Mouse (Mus musculus): ENCODE results near the gene D030056L22Rik.
A peak's percentile ranks its signal among the peaks of the same experiment; 100 is the strongest.
"Not testable (repeated sequence)": the region's sequence is repeated elsewhere in the genome, so short reads cannot be mapped to it uniquely, and the experiment has no call there.

Gene D030056L22Rik

DNA sequence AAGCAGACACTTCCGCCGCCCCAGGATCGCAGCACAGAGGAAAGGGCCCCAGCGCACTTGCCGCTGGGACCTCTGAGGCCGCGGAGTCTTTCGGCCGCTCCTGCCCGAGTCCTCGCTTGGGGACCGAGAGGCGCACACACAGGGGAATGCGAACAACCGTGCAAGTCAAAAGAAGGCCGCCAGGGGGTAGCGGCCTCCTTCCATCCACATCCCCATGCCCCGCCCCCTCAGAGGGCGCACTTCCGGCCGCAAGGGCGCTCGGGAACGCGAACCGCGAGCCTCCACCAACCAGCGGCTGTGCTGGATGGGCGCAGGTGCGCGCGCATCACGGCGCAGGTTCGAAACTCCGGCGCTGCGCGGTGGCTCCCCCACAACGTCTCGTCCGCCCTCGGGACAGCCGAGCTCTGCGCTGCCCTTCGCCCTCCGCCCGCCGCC lies at the start of gene D030056L22Rik:
Gene D030056L22Rik, plus strand, starts transcription at position 328 of the 435 bp plus-strand sequence.
- peak; percentile 97 for DNase-seq (ENCODE audit: low read depth, low spot score)

DNA sequence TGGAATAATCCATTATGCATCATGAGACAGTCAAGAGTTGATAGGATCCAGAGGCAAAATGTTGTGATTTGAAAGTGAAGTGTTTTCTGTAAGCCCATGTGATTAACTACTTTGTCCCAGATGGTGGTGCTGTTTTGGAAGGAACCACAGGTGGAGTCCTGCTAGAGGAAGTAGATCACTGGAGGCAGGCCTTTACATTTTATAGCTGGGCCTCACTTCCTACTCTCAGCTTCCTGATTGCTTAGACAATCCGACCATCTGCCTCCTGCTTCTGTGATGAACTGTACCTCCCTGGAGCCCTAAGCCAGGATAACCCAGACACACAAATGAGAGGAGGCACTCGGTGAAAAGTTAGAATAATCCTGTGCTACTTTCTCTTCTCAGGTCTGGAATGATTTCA lies 49.1 kb upstream of the D030056L22Rik start:
- peak; percentile 63 for DNase-seq (ENCODE audit: low read depth, low spot score)

DNA sequence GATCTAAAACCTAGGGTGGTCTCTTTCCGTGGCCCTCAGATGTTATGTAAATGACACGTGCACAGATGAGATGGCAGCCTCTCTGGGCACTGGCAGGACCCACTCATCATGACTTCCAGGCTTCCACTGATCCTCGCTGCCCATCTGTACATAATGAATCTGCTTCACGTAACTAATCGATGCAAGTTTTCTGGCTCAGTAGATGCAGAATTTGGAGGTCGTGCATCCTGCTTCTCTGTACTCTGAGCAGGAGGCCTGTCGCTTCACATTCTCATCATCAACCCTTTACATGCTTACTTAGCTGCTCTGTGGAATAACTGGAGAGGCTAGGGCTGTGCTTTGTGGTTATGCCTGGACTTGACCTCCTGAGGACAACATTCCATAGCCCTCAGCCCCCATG lies 46.0 kb upstream of the D030056L22Rik start:
- no peak for DNase-seq (ENCODE audit: low read depth, low spot score)

DNA sequence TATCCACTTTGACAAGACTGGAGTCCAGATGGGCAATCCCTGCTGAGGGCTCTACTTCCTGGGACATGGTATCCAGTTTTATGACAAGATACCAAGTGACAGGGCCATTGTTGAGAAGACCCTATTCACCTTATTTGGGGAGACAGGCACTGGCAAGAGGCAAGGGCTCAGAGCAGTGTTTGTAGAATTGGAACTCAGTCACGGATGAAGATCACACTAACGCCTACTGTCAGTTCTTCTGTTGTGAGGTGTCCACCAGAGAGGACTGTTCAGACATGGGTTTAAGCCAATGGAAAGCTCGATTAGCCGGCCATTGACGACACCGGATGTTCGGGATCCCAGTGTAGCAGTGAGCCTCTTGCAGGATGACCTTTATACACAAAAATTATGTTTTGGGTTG lies 43.4 kb upstream of the D030056L22Rik start:
- no peak for DNase-seq (ENCODE audit: low read depth, low spot score)

DNA sequence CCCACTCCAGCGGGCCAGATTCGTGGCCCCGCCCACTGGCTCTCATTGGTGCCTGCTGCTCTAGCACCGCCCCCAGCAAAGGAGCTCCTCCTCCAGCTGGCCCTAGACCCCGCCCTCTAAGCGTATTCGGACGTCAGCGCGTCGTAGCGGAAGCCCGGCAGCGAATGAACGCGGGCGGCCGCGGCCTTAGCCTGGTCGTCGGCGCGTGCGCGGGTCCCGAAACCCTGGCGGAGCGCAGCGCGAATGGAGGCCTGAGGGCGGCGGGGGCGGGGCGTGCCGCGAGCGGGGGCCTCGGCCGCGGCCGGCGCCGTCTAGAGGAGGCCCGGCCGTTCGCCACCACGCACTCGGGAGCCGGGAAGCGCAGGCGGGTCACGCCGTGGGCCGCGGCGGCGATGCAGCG lies 42.4 kb upstream of the D030056L22Rik start, which contains the start of gene Carnmt1:
Gene Carnmt1, plus strand, starts transcription at position 157 of the 400 bp plus-strand sequence.
- DNase-seq (ENCODE audit: low read depth, low spot score), result peak; percentile 97

DNA sequence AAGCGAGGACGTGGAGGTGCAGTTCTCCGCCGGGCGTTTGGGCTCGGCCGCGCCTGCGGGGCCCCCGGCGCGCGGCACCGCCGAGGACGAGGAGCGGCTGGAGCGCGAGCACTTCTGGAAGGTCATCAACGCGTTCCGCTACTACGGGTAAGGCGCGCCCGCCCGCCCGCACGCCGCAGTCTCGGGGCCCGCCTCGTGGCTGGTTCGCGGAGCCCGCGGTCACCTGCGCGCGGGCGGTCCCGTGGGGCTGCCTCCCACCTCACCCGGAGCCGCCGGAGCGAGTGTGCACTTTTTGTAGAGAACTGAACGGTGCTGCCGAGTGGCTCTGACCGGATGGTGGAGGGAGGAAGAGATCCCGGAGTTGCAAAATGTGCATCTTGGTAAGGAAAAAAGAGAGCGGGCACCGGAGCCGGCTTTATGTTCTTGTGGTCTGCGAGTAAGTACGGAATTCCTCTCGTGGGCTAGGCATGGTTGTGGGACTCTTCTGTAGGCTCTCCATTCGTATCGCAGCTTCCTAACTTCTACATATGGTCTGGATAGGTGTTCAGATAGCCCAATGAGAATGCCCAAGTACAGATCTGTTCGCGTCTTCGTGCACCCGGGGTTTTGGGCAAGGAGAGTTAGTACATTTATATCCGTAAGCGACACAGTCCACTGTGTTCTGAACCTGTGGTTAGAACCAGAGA lies 41.8 kb upstream of the D030056L22Rik start:
- DNase-seq (ENCODE audit: low read depth, low spot score), result peak; percentile 29

DNA sequence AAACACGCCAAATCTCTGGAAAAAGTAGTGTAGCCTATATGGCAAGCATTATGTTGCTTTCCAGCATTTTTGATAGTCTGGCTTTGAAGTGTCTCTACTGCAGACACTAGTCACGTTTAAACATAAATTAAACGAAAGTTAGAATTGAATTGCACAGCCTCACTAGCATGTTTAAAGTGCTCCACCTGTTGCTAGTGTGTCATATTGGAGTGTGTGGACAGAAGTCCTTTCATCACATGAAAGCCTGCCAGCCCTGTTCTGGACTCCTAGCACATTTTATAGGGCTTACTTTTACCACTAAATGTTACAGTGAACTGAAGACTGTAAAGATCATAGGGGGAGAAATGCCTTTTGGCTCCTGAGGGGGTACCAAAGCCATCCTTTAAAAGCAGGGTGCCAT lies 40.5 kb upstream of the D030056L22Rik start:
- no peak for DNase-seq (ENCODE audit: low read depth, low spot score)

DNA sequence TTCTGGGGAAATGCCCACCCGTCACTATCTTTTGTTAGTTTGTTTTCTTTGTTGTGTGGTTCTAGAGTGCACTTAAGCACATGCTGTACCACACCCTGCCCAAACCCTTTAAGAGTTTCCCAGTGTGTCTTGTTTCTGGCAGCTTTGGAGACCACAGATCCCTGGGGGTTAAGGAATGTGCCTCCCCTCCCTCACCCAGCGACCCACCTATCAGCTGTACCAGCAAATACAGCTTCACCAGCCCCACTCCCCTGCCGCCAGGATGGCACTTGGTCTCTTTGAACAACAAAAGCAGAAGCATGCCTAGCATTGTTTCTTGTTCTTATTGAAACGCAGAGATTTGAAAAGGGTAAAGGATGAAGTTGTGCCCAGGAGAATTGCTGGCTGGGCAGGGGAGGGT lies 39.9 kb upstream of the D030056L22Rik start:
- peak; percentile 90 for DNase-seq (ENCODE audit: low read depth, low spot score)

DNA sequence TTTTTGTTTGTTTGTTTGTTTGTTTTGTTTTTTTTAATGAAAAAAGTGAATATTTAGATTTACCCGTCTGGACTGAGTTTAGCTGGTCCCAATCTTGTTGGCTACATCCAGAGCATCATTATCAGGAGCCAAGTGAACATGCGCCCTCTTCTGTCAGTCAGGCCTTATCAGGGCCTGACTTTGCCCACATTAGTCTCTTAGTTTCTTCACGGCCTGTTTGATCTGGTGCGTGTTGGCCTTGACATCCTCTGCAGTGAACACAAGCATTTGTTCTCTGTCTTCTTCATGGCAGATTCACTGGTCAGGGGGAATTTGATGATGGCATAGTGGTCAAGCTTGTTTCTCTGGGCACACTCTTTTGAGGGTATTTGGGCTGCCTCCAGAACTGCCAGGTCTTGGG lies 30.9 kb upstream of the D030056L22Rik start:
- DNase-seq (ENCODE audit: low read depth, low spot score), result peak; percentile 27

DNA sequence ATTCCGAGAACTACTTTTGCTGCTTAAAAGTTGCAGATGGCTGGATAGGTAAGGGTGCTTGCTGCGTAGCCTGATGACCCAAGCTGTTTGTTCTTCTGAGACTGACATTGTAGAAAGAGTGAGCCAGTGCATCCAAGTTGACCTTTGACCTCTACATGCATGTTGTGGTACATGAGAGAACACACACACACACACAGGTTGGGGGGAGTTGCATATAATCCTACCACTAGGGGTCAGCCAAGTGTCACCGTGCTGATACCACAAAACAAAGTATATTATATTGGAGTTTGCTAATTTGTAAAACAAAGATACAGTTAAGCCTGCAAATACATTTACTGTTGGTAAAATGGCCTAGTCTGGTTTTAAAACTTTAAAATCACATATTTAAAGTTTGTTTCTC lies 25.4 kb upstream of the D030056L22Rik start:
- DNase-seq (ENCODE audit: low read depth, low spot score), result peak; percentile 68

DNA sequence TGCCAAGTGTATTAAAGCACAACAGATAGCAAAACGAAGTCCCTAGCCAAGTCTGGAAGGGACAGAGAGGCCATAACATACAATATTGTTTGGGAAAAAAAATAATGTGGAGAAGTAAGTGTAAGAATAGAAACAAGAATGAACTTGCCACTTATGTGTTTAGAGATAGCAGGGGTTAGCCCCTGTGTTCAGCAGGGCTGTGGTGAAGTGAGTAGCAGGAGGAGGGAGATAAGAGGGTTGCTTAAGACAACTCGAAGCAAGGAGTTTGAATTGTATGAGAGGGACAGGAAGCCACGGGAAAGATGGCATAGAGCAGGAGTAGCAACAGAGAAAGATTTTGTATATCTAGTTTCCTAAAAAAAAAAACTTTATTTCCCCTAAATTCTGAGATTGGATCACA lies 20.8 kb upstream of the D030056L22Rik start:
- no peak for DNase-seq (ENCODE audit: low read depth, low spot score)

DNA sequence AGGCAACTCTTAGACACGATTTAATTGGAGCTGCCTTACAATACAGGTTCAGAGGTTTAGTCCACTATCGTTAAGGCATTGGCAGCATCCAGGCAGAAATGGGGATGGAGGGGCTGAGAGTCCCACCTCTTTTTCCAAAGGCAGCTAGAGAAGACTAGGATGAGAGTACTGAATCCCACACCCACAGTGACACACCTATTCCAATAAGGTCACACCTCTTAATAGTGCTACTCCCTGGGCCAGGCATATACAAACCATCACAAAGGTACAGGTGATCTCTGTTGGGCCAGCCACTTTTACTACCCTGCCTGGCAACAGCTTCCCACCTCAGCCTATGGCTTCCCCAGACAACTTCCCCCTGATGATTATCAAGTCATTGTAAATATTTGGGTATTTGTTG lies 20.2 kb upstream of the D030056L22Rik start:
- no peak for DNase-seq (ENCODE audit: low read depth, low spot score)

DNA sequence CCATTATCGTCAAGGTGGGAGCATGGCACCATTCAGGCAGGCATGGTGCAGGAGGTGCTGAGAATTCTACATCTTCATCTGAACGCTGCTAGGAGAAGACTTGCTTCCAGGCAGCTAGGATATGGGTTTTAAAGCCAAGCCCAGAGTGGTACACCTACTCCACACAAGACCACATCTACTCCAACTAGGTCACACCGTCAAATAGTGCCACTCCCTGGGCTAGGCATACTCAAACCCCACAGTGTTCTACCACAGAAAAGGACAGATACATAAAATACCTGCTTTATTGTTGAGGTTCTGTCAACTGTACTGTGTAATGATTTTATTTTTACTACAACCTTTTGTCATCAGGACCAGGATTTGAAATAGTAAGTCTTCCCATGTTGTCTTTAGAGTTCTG lies 17.9 kb upstream of the D030056L22Rik start:
- DNase-seq (ENCODE audit: low read depth, low spot score), result no peak

DNA sequence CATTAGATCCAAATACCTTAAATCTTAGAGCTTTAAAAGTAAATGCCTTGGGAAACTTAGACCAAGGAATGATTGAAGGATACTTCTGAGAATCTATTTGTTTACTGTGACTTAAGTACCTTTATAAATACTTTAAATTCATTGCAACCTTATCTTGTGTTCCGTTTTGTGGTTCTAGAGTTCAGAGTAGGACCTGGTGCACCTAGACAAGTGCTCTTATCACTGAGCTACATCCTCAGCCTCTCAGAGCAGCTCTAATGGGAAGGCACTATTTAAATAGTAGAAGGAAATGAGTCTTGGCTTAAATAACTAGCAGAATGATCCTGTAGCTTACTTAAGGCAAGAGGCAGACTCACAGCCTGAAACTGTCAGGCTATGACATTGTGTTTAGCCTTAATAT lies 17.4 kb upstream of the D030056L22Rik start:
- no peak for DNase-seq (ENCODE audit: low read depth, low spot score)

DNA sequence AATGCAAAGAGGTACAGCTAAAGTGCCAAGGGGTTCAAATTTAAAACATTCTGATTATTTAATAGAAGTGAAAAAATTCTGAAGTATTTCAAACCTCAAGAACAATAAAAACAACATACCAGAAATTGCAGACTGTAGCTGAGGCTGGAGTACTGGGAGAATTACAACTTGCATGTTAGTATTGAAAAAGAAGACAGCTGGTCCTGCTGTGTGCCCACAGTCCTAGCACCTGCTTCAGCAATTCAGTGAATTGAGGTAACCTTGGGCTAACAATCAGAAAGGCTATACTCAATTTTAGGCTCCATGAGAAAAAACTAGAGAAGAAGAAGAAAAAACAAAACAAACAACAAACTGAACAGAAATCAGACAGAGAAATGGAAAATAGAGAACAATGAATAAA lies 4.9 kb upstream of the D030056L22Rik start:
- no peak for DNase-seq (ENCODE audit: low read depth, low spot score)

DNA sequence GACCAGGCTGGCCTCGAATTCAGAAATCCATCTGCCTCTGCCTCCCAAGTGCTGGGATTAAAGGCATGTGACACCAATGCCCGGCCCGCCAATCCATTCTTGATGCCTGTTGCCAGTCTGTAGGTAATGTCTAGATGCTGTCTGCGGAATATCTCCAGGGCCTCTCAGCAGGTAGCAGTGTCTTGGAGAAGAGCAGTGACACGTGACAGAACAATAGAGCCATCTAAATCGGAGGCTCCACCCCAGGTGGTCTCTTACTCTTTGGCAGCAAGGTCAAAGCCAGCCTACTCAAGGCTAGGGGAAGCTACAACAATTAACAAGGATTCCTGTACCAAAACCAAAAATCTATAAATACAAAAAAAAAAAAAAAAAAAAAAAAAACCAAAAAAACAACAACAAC lies 2.1 kb upstream of the D030056L22Rik start:
- DNase-seq (ENCODE audit: low read depth, low spot score), result peak; percentile 96

DNA sequence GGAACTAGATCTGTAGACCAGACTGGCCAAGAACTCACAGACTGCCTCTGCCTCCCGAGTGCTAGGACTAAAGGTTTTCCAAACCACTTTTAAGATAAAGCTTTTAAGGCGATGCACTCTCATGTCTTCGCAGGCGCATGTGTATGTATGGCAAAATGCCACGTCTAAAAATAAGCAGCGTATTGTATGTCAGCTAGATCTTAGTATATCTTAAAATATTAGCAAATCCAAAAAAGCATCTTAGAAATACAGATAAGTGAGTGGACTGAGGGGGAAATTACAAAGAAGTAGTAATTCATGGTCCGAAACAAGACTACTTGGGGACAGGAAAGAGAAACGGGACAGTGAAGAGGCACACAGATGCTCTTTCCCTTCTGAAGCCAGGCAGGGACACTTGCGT lies 1.4 kb upstream of the D030056L22Rik start:
- DNase-seq (ENCODE audit: low read depth, low spot score), result no peak

DNA sequence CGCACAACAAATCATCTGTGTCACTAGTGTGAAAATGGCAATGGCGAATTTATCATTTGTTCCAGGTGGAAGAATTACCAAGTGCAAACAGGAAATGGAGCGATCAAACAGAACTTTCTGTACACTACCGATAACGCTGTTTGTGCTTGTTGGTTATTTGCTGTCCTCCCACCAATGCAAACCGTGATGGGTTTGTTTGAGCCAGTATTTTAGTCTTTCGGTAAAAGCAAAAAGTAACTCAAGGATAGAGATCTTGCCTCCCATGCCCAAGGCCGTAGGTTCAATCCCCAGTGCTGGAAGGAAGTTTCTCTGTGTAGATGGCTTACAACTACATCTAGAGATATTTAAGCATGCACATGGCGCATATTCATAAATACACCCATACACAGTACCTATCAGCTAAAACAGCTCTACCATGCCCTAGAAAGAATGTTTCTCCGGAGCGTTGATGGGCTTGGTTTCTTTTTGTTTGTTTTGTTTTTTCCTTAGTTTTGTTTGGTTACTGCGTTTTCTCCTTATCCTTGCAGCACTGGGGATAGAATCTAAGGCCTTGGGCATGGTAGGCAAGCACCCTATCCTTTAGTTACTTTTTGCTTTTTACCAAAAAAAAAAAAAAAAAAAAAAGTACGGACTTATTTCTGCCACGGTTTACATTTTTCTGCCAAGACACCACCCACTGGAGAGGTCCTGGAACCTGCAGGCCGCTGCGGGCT lies 684 bp upstream of the D030056L22Rik start:
- DNase-seq (ENCODE audit: low read depth, low spot score), result no peak

DNA sequence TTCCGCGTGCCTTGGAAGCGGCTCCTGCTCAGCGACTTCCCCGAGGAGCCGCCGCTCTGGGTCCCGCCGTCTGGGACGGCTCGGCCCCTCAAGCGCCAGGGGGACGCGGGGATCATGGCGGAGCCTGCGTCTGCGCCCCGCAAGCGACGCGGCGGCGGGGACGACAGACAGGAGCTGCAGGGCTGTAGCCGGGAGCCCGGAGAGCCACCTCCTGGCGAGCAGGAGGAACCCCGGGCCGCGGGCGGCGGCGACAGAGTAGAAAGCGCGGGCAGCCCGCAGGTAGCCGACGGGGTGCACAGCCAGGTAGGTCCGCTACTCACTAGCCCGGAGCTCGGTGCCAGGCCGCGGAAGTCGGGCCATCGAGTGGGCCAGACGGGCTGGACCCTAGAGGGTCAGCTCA lies 364 bp downstream of the D030056L22Rik start:
- DNase-seq (ENCODE audit: low read depth, low spot score), result not testable (repeated sequence)

DNA sequence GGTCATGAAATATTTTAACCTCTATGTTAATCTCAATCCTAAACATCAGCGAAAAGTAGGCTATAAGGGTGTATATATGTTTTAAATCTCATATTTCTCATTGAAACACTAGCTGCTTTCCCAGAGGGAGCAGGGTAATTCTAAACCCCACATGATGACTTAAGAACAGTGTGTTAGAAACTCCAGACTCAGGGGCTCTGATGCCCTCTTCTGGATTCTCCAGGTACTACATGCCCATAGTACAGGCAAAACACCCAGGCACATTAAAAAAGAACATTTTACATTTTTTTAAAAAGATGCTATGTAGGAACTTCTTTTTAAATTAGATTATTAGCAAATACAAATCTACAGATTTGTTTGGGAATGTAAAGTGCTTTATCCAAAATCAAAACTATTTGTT lies 3.4 kb downstream of the D030056L22Rik start:
- peak; percentile 75 for DNase-seq (ENCODE audit: low read depth, low spot score)

DNA sequence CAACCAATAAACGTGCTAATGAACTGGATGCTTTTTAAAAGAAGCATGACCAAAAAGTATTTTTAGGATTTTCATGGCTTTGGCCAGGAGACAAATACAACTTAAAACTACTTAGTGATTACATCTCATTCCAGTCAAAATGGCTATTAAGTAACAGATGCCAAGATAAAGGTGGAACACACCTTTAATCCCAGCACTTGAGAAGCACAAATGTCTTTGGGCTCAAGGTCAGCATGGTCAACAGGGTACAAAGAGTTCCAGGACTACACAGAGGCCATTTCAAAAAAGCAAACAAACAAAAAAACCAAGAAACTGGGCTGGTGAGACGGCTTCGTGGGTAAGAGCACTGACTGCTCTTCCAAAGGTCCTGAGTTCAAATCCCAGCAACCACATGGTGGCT lies 7.3 kb downstream of the D030056L22Rik start:
- no peak for DNase-seq (ENCODE audit: low read depth, low spot score)

DNA sequence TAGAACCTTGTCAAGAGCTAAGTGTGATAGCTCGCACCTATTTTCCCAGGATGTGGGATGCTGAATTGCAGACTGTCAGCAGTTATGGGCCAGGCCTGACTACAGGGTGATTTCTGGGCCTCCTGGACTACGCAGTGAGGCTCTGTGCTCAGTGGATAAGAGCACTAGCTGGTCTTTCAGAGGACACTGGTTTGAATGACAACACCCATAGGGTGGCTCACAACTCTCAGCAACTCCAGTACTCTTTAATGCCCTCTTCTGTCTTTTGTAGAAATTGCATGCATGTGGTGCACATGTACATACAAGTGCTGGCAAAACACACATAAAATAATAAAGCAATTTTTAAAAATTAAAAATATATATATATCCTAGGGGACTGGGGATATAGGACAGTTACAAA lies 12.2 kb downstream of the D030056L22Rik start:
- no peak for DNase-seq (ENCODE audit: low read depth, low spot score)

DNA sequence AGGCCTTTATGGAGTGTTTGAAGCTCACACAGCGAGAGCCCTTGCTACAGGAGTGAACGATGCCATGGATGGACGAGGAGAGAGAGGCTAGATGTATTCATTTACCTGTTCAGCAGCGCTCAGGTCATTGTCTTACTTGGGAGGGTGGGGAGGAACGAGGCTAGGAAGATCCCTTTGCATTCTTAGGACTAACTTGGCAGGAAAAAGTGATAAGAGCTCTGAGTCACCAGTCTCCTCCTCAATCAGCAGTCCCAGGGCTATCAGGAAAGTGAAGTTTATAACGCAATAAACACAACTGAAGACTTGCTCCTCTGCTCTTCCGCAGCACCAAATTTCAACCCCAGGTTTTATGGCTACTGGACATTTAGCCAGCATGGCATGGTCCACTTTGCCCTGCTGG lies 17.3 kb downstream of the D030056L22Rik start:
- DNase-seq (ENCODE audit: low read depth, low spot score), result no peak

Data from ES-CJ7 (cell line).